Mouse (Mus musculus) MEL (cell line): Measurements from ENCODE around the gene Ugt1a9. TPM values are rescaled to one million over a fixed set of nuclear protein-coding genes. Genes with fewer than 3 reads are reported as not detected.

Source experiments
- DNase-seq: peaks from one replicate; pipeline ENCODE4 v3.0.0; 2011; ENCODE audit warnings: low read depth, low spot score
- H3K27ac ChIP-seq: 2 replicates; pipeline ENCODE4 v1.5.1; 2012; ENCODE audit warnings: low read depth, mild to moderate bottlenecking, control low read depth, low read length, moderate library complexity; ENCODE audit not compliant: control insufficient read depth
- H3K27me3 ChIP-seq, 2 experiments: fragments of 150-350 bp in 1 of 2; sonication (generic) in 1 of 2; 2 replicates each; pipeline ENCODE4 v1.6.1; 2012; ENCODE audit warnings: low read length in 2 of 2, mild to moderate bottlenecking in 2 of 2, improper control_type of control experiment in 1 of 2, moderate library complexity in 1 of 2; ENCODE audit not compliant: insufficient read depth in 2 of 2, control insufficient read depth in 1 of 2
- H3K36me3 ChIP-seq, 2 experiments: 2 replicates each; pipeline ENCODE4 v1.6.1; 2012 to 2014; ENCODE audit warnings: low read length in 2 of 2, improper control_type of control experiment in 1 of 2, inconsistent platforms in 1 of 2, mild to moderate bottlenecking in 1 of 2; ENCODE audit not compliant: insufficient read depth in 2 of 2, control insufficient read depth in 1 of 2
- H3K4me1 ChIP-seq, 2 experiments: fragments of 150-350 bp in 1 of 2; sonication (generic) in 1 of 2; 2 replicates each; pipeline ENCODE4 v1.6.1; 2012; ENCODE audit warnings: low read length in 2 of 2, improper control_type of control experiment in 1 of 2, mild to moderate bottlenecking in 1 of 2; ENCODE audit not compliant: insufficient read depth in 2 of 2, control insufficient read depth in 1 of 2
- H3K4me3 ChIP-seq, 2 experiments: fragments of 150-350 bp in 1 of 2; sonication (generic) in 1 of 2; 2 replicates each; pipeline ENCODE4 v1.5.1; 2012; ENCODE audit warnings: low read depth in 2 of 2, low read length in 2 of 2, mild to moderate bottlenecking in 2 of 2, moderate library complexity in 2 of 2, control low read depth in 1 of 2, improper control_type of control experiment in 1 of 2; ENCODE audit not compliant: control insufficient read depth in 1 of 2, insufficient read depth in 1 of 2
- H3K79me2 ChIP-seq: 2 replicates; pipeline ENCODE4 v1.6.1; 2012; ENCODE audit warnings: mild to moderate bottlenecking, low read length, moderate library complexity; ENCODE audit not compliant: control insufficient read depth, poor library complexity, insufficient read depth
- H3K9ac ChIP-seq: 2 replicates; pipeline ENCODE4 v1.6.1; 2012; ENCODE audit warnings: low read depth, mild to moderate bottlenecking, control low read depth, low read length, moderate library complexity; ENCODE audit not compliant: control insufficient read depth, poor library complexity, severe bottlenecking
- H3K9me3 ChIP-seq: fragments of 150-350 bp; sonication (generic); replicated peaks from 2 replicates; pipeline ENCODE4 v1.6.1; 2012; ENCODE audit warnings: mild to moderate bottlenecking, low read length, improper control_type of control experiment, moderate library complexity; ENCODE audit not compliant: insufficient read depth
- CTCF ChIP-seq, 3 experiments: IDR thresholded peaks in 2 of 3; conservative IDR thresholded peaks in 1 of 3; 2 replicates each; pipeline ENCODE4 v1.5.1; 2011 to 2012; ENCODE audit warnings: low read length in 3 of 3, low read depth in 2 of 3, mild to moderate bottlenecking in 2 of 3, improper control_type of control experiment in 1 of 3, inconsistent platforms in 1 of 3, mixed read lengths in 1 of 3, moderate library complexity in 1 of 3; ENCODE audit not compliant: control insufficient read depth in 1 of 3, insufficient read depth in 1 of 3, poor library complexity in 1 of 3, severe bottlenecking in 1 of 3
- E2F4 ChIP-seq: IDR thresholded peaks from 2 replicates; pipeline ENCODE4 v1.6.1; 2011; ENCODE audit warnings: low read depth, low read length, improper control_type of control experiment, borderline replicate concordance
- ELF1 ChIP-seq: IDR thresholded peaks from 2 replicates; pipeline ENCODE4 v1.6.1; 2014; ENCODE audit warnings: low read depth, mild to moderate bottlenecking, inconsistent platforms, low read length, improper control_type of control experiment, moderate library complexity
- ETS1 ChIP-seq: IDR thresholded peaks from 2 replicates; pipeline ENCODE4 v1.6.1; 2012; ENCODE audit warnings: low read depth, mild to moderate bottlenecking, inconsistent platforms, low read length, improper control_type of control experiment, moderate library complexity
- GATA1 ChIP-seq: IDR thresholded peaks from 2 replicates; pipeline ENCODE4 v1.6.1; 2011; ENCODE audit warnings: low read depth, low read length, improper control_type of control experiment
- JUND ChIP-seq: IDR thresholded peaks from 2 replicates; pipeline ENCODE4 v1.6.1; 2011; ENCODE audit warnings: low read depth, mild to moderate bottlenecking, improper control_type of control experiment, low read length
- SIN3A ChIP-seq: IDR thresholded peaks from 2 replicates; pipeline ENCODE4 v1.6.1; 2012; ENCODE audit warnings: low read length, improper control_type of control experiment, inconsistent platforms
- TBP ChIP-seq: IDR thresholded peaks from 2 replicates; pipeline ENCODE4 v1.8.0; 2011; ENCODE audit warnings: low read depth, low read length, improper control_type of control experiment
- TCF12 ChIP-seq: IDR thresholded peaks from 2 replicates; pipeline ENCODE4 v1.6.1; 2014; ENCODE audit warnings: low read depth, mild to moderate bottlenecking, inconsistent platforms, low read length, improper control_type of control experiment, moderate library complexity
- UBTF ChIP-seq: IDR thresholded peaks from 2 replicates; pipeline ENCODE4 v1.6.1; 2012; ENCODE audit warnings: low read depth, mild to moderate bottlenecking, inconsistent platforms, low read length, improper control_type of control experiment, moderate library complexity, borderline replicate concordance; ENCODE audit not compliant: insufficient read depth
- ZC3H11A ChIP-seq: IDR thresholded peaks from 2 replicates; pipeline ENCODE4 v1.6.1; 2012; ENCODE audit warnings: low read depth, mild to moderate bottlenecking, inconsistent platforms, low read length, improper control_type of control experiment
- ZNF384 ChIP-seq: IDR thresholded peaks from 2 replicates; pipeline ENCODE4 v1.6.1; 2012; ENCODE audit warnings: low read depth, mild to moderate bottlenecking, inconsistent platforms, low read length, improper control_type of control experiment
- polyA plus RNA-seq, 2 experiments: library from polyadenylated mRNA; stranded (reverse) in 1 of 2; unstranded in 1 of 2; fragments of >175 nt in 1 of 2; fragments of >200 nt in 1 of 2; gene quantifications; 2 replicates each; pipeline versions ENCODE4 v1.2.1 to v1.2.4; 2012; ENCODE audit warnings: low replicate concordance in 2 of 2, low read depth in 1 of 2; ENCODE audit not compliant: insufficient read length in 2 of 2, insufficient read depth in 1 of 2, missing spikeins in 1 of 2
- total RNA-seq: library from RNA; depleted of rRNA; stranded (reverse); fragments of 300-350 nt; gene quantifications from 2 replicates; pipeline ENCODE4 v1.2.3, GENCODE M21; 2012

The Ugt1a9 gene
- total and polyA plus RNA-seq, 3 experiments = not detected

DNA sequence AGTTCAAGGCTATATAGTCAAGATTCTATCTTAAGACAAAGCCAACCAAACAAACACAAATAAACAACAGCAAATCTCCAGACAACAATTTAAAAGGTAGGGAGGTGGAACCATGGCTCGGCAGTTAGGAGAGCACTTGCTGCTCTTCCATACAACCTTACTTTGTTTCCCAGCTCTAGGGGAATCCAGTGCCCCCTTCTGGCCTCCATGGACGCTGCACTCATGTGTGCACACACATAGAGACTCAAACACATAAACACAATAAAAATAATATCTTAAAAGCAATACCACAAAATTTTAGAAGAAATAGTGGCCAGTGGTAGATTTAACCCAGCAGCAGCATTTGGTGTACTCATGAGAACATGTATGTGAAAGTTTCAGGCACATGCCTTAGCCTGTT is 146.5 kb downstream of the Ugt1a9 start:
- no peaks in the 10 kb centered on the region for H3K9me3 ChIP-seq
- no peak overlapping the region for H3K4me3 ChIP-seq

DNA sequence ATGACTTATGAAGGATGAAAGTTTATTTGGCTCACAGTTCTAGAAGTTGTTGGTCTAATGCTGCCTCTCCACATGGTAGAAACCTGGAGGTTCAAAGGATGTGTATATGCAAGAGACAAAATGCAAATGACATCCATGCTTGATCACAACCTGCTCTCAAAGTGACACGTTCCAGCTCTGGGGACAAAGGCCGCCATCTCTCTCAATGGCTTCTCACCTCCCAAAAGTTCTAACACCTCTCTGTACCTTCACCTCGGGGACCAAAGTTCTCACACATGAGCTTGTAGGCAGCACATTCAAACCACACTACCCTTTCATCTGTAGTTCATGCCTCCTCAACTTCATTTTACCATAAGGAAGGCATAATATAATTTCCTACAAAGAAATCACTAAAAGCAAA is 147.0 kb downstream of the Ugt1a9 start:
- no peaks in the 10 kb centered on the region for H3K79me2 ChIP-seq
- H3K36me3 ChIP-seq = no peaks in the 10 kb centered on the region
- H3K9me3 ChIP-seq = no peaks in the 10 kb centered on the region
- no peaks in the 10 kb centered on the region for H3K4me1 ChIP-seq
- DNase-seq = peak; percentile 4
- H3K27me3 ChIP-seq = no peaks in the 10 kb centered on the region
- H3K9ac ChIP-seq = no peak overlapping the region
- TF ChIP-seq UBTF (no peak), ZNF384 (no peak), CTCF (IDR thresholded peaks at IDR 0.05 in 2 of 3, conservative IDR thresholded peaks at IDR 0.05 in 1 of 3; ENCODE audit: control insufficient read depth in 1 of 3, insufficient read depth in 1 of 3, low read depth in 2 of 3, low read length in 3 of 3, poor library complexity in 1 of 3, severe bottlenecking in 1 of 3) (no peak), JUND (no peak), ETS1 (no peak), E2F4 (no peak), TCF12 (no peak), TBP (no peak)
- H3K4me3 ChIP-seq = no peak overlapping the region
- no peak overlapping the region for H3K27ac ChIP-seq

More for the DNA sequence above, 146.5 kb downstream of the Ugt1a9 start:
- Histone ChIP-seq H3K4me1 (no peaks in the 10 kb centered on the region), H3K36me3 (no peaks in the 10 kb centered on the region), H3K27me3 (no peaks in the 10 kb centered on the region), H3K27ac (no peak overlapping the region), H3K79me2 (no peaks in the 10 kb centered on the region), H3K9ac (no peak overlapping the region)
- no peak for TF ChIP-seq ZC3H11A
- no peak for TF ChIP-seq SIN3A
- TF ChIP-seq CTCF (IDR thresholded peaks at IDR 0.05 in 2 of 3, conservative IDR thresholded peaks at IDR 0.05 in 1 of 3; ENCODE audit: control insufficient read depth in 1 of 3, insufficient read depth in 1 of 3, low read depth in 2 of 3, low read length in 3 of 3, poor library complexity in 1 of 3, severe bottlenecking in 1 of 3) = peak in 2 of 3 experiments; percentile 28 to 31; a peak in 3 of 6 replicates
- DNase-seq = peak; percentile 19

DNA sequence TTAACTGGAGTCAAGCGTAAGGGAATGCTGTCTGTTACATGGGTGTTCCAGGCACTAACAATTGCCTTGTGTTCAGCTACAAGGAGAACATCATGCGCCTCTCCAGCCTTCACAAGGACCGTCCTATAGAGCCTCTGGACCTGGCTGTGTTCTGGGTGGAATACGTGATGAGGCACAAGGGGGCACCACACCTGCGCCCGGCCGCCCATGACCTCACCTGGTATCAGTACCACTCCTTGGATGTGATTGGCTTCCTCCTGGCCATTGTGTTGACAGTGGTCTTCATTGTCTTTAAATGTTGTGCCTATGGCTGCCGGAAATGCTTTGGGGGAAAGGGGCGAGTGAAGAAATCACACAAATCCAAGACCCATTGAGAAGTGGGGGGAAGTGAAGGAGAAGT is 147.5 kb downstream of the Ugt1a9 start:
- peak; percentile 6 for DNase-seq
- Histone ChIP-seq H3K79me2 (no peaks in the 10 kb centered on the region), H3K9ac (no peak overlapping the region), H3K4me3 (no peak overlapping the region), H3K27ac (no peak overlapping the region), H3K36me3 (no peaks in the 10 kb centered on the region), H3K27me3 (no peaks in the 10 kb centered on the region), H3K9me3 (no peaks in the 10 kb centered on the region), H3K4me1 (no peaks in the 10 kb centered on the region)
- TF ChIP-seq ELF1 (no peak), GATA1 (no peak), ZNF384 (no peak)
